Mouse (Mus musculus) brain, embryonic 14.5 days (tissue): Measurements from ENCODE around the gene Arpin.

Source experiments
- CTCF ChIP-seq: fragments of 200-500 bp; IDR thresholded peaks from 2 replicates; pipeline ENCODE4 v1.5.1; 2012; ENCODE audit warnings: inconsistent platforms, mild to moderate bottlenecking, moderate library complexity, borderline replicate concordance; ENCODE audit not compliant: insufficient read depth, insufficient read length; ENCODE audit errors: extremely low read depth
- POLR2A ChIP-seq: fragments of 200-500 bp; IDR thresholded peaks from 2 replicates; pipeline ENCODE4 v1.6.1; 2012; ENCODE audit warnings: mild to moderate bottlenecking, inconsistent platforms, borderline replicate concordance; ENCODE audit not compliant: poor library complexity, insufficient read depth, insufficient read length, severe bottlenecking; ENCODE audit errors: extremely low read depth

- TF ChIP-seq POLR2A (no peak), CTCF (no peak)
Measured at GRCm38 (mm10) chr7:79903160-79903792, 31.9 kb downstream of the Arpin start.
